Mouse (Mus musculus): ENCODE results near the gene Lrrc45. TPM values are rescaled to one million over a fixed set of nuclear protein-coding genes. Genes with fewer than 3 reads are reported as not detected.
"Not testable (repeated sequence)": the region's sequence is repeated elsewhere in the genome, so short reads cannot be mapped to it uniquely, and the experiment has no call there.

The Lrrc45 gene
- polyA plus RNA-seq, 1 experiment from 2014 or later, result 44.1 TPM

DNA sequence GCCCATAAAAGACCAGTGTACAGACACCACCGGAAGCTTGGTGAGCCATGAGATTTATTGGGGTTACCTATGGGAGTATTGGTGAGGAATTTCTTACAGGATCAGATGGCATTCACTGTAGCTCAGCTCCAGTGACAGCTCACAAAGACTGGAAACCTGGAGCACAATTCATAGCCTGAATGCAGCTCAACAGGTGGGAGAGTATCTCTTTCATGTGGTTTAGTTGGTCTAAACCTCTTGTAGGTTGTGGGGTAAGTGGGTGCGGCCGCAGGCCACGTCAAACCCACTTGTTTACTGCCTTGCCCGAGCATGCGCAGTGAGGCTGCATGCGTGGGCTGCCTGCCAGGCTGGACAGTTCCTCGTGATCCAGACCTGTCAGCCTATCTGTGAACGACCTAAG lies 46.5 kb downstream of the Lrrc45 start:
- H3K27ac ChIP-seq (ENCODE audit: low read depth), result no peak overlapping the region
- TF ChIP-seq CTCF (IDR thresholded peaks at IDR 0.05; ENCODE audit: low read depth), result no peak
- ATAC-seq (ENCODE audit: insufficient read depth), result no peak
- 79% methylated on average over 9 of the region's 9 CpGs for WGBS
- no peaks in the 10 kb centered on the region for H3K4me1 ChIP-seq (ENCODE audit: insufficient read depth)
- no peak overlapping the region for H3K4me2 ChIP-seq
- peaks cover 7% of the 10 kb centered on the region for H3K9me3 ChIP-seq (ENCODE audit: low read depth, low read length)
- no peak for DNase-seq
- peaks cover 8% of the 10 kb centered on the region; the same call in 1 of the 2 replicates for H3K27me3 ChIP-seq (ENCODE audit: insufficient read depth, low read length)
- no peak overlapping the region for H3K9ac ChIP-seq
- no peaks in the 10 kb centered on the region for H3K36me3 ChIP-seq (ENCODE audit: insufficient read depth)
- no peak overlapping the region for H3K4me3 ChIP-seq (ENCODE audit: low read depth, low read length)

GRCm38 (mm10) chr11:120761811-120762671 lies 48.3 kb downstream of the Lrrc45 start:
- DNase-seq (no peak), ATAC-seq (ENCODE audit: insufficient read depth) (no peak)
- no peak for TF ChIP-seq CTCF (IDR thresholded peaks at IDR 0.05; ENCODE audit: low read depth)
- WGBS, result 61% methylated on average over 14 of the region's 14 CpGs
- H3K36me3 ChIP-seq (ENCODE audit: insufficient read depth), result no peaks in the 10 kb centered on the region
- no peak overlapping the region for H3K9ac ChIP-seq
- H3K9me3 ChIP-seq (ENCODE audit: low read depth, low read length), result peaks cover 7% of the 10 kb centered on the region; the same call in 1 of the 2 replicates
- H3K27me3 ChIP-seq (ENCODE audit: insufficient read depth, low read length), result peaks cover 8% of the 10 kb centered on the region; the same call in 1 of the 2 replicates
- no peak overlapping the region for H3K27ac ChIP-seq (ENCODE audit: low read depth)
- peak overlapping the region; percentile 39; the same call in 1 of the 2 replicates for H3K4me2 ChIP-seq
- H3K4me3 ChIP-seq (ENCODE audit: low read depth, low read length), result no peak overlapping the region
- H3K4me1 ChIP-seq (ENCODE audit: insufficient read depth), result no peaks in the 10 kb centered on the region

DNA sequence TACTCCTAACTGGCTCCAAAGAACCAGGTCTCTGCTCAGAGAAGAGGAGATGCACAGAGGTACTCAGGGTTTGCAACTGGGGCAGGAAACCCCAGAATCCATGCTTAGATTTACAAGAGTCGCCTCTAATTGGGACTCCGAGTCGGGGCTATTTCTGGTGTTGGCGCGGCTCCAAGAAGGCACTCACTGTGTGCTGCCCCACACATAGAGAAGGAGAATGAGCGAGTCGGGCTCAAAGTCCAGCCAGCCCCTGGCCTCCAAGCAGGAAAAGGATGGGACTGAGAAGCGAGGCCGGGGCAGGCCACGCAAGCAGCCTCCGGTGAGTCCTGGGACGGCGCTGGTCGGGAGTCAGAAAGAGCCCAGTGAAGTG lies 48.9 kb downstream of the Lrrc45 start, which contains the start of gene Hmga1b:
Gene Hmga1b (plus strand): TSS at position 123 of the 370 bp plus-strand sequence.
- H3K4me2 ChIP-seq, result peak within 1 kb of the TSS; percentile 39
- not testable (repeated sequence) for H3K36me3 ChIP-seq (ENCODE audit: insufficient read depth); H3K9ac ChIP-seq; H3K4me1 ChIP-seq (ENCODE audit: insufficient read depth); H3K27ac ChIP-seq (ENCODE audit: low read depth); H3K27me3 ChIP-seq (ENCODE audit: insufficient read depth, low read length); H3K9me3 ChIP-seq (ENCODE audit: low read depth, low read length); H3K4me3 ChIP-seq (ENCODE audit: low read depth, low read length)
- DNase-seq (peak; percentile 34), ATAC-seq (ENCODE audit: insufficient read depth) (peak; percentile 9; the same call in 1 of the 2 replicates)
- 13% methylated on average over 11 of the region's 14 CpGs for WGBS

DNA sequence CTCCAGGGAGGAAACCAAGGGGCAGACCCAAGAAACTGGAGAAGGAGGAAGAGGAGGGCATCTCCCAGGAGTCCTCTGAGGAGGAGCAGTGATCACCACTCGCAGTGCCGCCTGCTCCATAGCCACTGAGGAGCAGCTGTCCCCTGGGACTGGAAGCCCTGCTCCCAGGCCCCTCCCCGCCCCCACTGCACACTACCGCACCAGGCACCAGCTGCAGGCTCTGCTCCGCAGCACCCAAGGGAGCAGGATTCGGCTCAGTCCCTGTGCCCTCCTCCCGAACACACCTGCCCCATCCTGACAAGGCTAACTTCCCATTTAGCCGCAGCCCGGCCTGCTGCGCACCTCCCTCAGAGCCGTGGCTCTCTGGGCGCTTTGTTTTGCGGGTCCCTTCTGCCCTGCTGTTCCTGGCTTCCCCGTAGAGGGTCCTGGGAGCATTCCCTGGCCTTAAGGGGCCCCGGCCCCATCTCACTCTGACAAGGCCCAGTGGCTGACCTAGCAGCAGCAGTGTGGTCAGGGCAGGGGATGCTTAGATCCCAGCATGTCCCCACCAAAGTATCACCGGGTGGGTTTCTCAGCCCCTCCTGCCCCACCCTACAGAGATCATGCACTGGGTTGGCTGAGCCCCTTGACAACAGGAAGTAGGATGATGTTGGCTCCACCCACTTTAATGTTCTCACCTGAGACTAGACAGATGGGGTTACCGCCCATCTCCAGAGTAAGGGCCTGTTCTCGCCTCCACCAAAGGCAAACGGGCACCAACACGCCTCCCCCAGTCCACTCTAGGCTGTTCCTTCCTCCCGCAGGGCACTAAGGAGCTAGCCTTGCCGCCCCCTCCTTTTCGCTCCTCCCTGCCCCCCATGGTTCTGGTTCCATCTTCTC lies 49.6 kb downstream of the Lrrc45 start:
- peak overlapping the region; percentile 39 for H3K4me2 ChIP-seq
- DNase-seq; H3K27ac ChIP-seq (ENCODE audit: low read depth); H3K4me3 ChIP-seq (ENCODE audit: low read depth, low read length); H3K4me1 ChIP-seq (ENCODE audit: insufficient read depth); H3K9ac ChIP-seq; H3K36me3 ChIP-seq (ENCODE audit: insufficient read depth); H3K27me3 ChIP-seq (ENCODE audit: insufficient read depth, low read length); H3K9me3 ChIP-seq (ENCODE audit: low read depth, low read length): not testable (repeated sequence)
- 10% methylated on average over 6 of the region's 23 CpGs for WGBS
- ATAC-seq (ENCODE audit: insufficient read depth), result peak; percentile 35; the same call in 1 of the 2 replicates

DNA sequence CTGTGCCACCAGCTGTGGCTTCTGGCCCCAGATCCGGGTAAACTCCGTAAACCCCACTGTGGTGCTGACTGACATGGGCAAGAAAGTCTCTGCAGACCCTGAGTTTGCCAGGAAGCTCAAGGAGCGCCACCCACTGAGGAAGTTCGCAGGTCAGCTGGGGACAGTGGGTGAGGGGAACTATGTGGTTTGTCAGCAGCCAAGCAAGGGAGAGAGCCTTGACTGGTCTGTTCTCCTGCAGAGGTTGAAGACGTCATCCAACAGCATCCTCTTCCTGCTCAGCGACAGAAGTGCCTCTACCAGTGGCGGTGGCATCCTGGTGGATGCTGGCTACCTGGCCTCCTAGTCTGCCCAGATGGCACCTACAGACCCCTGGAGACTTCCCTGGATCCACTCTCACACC lies 53.3 kb downstream of the Lrrc45 start:
- not testable (repeated sequence) for H3K4me2 ChIP-seq; H3K27me3 ChIP-seq (ENCODE audit: insufficient read depth, low read length); H3K9me3 ChIP-seq (ENCODE audit: low read depth, low read length); H3K4me3 ChIP-seq (ENCODE audit: low read depth, low read length); H3K9ac ChIP-seq; H3K36me3 ChIP-seq (ENCODE audit: insufficient read depth); H3K27ac ChIP-seq (ENCODE audit: low read depth); H3K4me1 ChIP-seq (ENCODE audit: insufficient read depth); DNase-seq
- ATAC-seq (ENCODE audit: insufficient read depth), result peak; percentile 31; the same call in 1 of the 2 replicates
- 74% methylated on average over 3 of the region's 7 CpGs for WGBS

GRCm38 (mm10) chr11:120768206-120768605 lies 54.5 kb downstream of the Lrrc45 start:
- Histone ChIP-seq H3K4me2 (no peak overlapping the region), H3K27me3 (ENCODE audit: insufficient read depth, low read length) (no peaks in the 10 kb centered on the region), H3K9me3 (ENCODE audit: low read depth, low read length) (no peaks in the 10 kb centered on the region), H3K36me3 (ENCODE audit: insufficient read depth) (no peaks in the 10 kb centered on the region), H3K27ac (ENCODE audit: low read depth) (no peak overlapping the region), H3K4me3 (ENCODE audit: low read depth, low read length) (no peak overlapping the region), H3K9ac (no peak overlapping the region), H3K4me1 (ENCODE audit: insufficient read depth) (no peaks in the 10 kb centered on the region)
- no peak for TF ChIP-seq CTCF (IDR thresholded peaks at IDR 0.05; ENCODE audit: low read depth)
- no peak for ATAC-seq (ENCODE audit: insufficient read depth)
- WGBS, result 68% methylated on average over 1 of the region's 1 CpGs
- DNase-seq, result no peak

Other genes starting within 250 kb of the Lrrc45 start
- 42.9 and 44.4 TPM in 2 replicates for gene Arl16, start 246.3 kb upstream of the Lrrc45 start, polyA plus RNA-seq (2014; fragmentation: Nextera tagmentation; extraction: Ambion mirVana)
- 150 and 162 TPM in 2 replicates for gene Mrpl12, start 229.3 kb upstream of the Lrrc45 start, polyA plus RNA-seq (2014; fragmentation: Nextera tagmentation; extraction: Ambion mirVana)
- gene Slc25a10, start 222.1 kb upstream of the Lrrc45 start, polyA plus RNA-seq (2014; fragmentation: Nextera tagmentation; extraction: Ambion mirVana), result 68.9 and 71.3 TPM in 2 replicates
- gene Gcgr, start 183.2 kb upstream of the Lrrc45 start, polyA plus RNA-seq (2014; fragmentation: Nextera tagmentation; extraction: Ambion mirVana), result 0.59 and 1.4 TPM in 2 replicates
- gene Mcrip1, start 164.2 kb upstream of the Lrrc45 start, polyA plus RNA-seq (2014; fragmentation: Nextera tagmentation; extraction: Ambion mirVana), result 226 and 229 TPM in 2 replicates
- not detected in 2 replicates for gene Ppp1r27, start 162.8 kb upstream of the Lrrc45 start, polyA plus RNA-seq (2014; fragmentation: Nextera tagmentation; extraction: Ambion mirVana)
- gene P4hb, start 140.7 kb upstream of the Lrrc45 start, polyA plus RNA-seq (2014; fragmentation: Nextera tagmentation; extraction: Ambion mirVana), result 872 and 897 TPM in 2 replicates
- gene Arhgdia, start 132.3 kb upstream of the Lrrc45 start, polyA plus RNA-seq (2014; fragmentation: Nextera tagmentation; extraction: Ambion mirVana), result 717 and 734 TPM in 2 replicates
- 617 and 627 TPM in 2 replicates for gene Alyref, start 115.6 kb upstream of the Lrrc45 start, polyA plus RNA-seq (2014; fragmentation: Nextera tagmentation; extraction: Ambion mirVana)
- 229 and 237 TPM in 2 replicates for gene Anapc11, start 115.5 kb upstream of the Lrrc45 start, polyA plus RNA-seq (2014; fragmentation: Nextera tagmentation; extraction: Ambion mirVana)
- gene Npb, start 105.4 kb upstream of the Lrrc45 start, polyA plus RNA-seq (2014; fragmentation: Nextera tagmentation; extraction: Ambion mirVana), result 0.89 and 1.3 TPM in 2 replicates
- 95.3 and 99.5 TPM in 2 replicates for gene Pcyt2, start 96.0 kb upstream of the Lrrc45 start, polyA plus RNA-seq (2014; fragmentation: Nextera tagmentation; extraction: Ambion mirVana)
- gene Sirt7, start 88.7 kb upstream of the Lrrc45 start, polyA plus RNA-seq (2014; fragmentation: Nextera tagmentation; extraction: Ambion mirVana), result 26.1 and 33.1 TPM in 2 replicates
- 25.3 and 28.6 TPM in 2 replicates for gene Mafg, start 80.3 kb upstream of the Lrrc45 start, polyA plus RNA-seq (2014; fragmentation: Nextera tagmentation; extraction: Ambion mirVana)
- 29.0 and 29.8 TPM in 2 replicates for gene Pycr1, start 70.2 kb upstream of the Lrrc45 start, polyA plus RNA-seq (2014; fragmentation: Nextera tagmentation; extraction: Ambion mirVana)
- 1.1 TPM in 1 of 2 replicates, not detected in the other for gene Myadml2, start 65.8 kb upstream of the Lrrc45 start, polyA plus RNA-seq (2014; fragmentation: Nextera tagmentation; extraction: Ambion mirVana)
- 3.9 and 5.3 TPM in 2 replicates for gene Notum, start 52.8 kb upstream of the Lrrc45 start, polyA plus RNA-seq (2014; fragmentation: Nextera tagmentation; extraction: Ambion mirVana)
- 124 and 130 TPM in 2 replicates for gene Aspscr1, start 41.0 kb upstream of the Lrrc45 start, polyA plus RNA-seq (2014; fragmentation: Nextera tagmentation; extraction: Ambion mirVana)
- gene Cenpx, start 187 bp upstream of the Lrrc45 start, polyA plus RNA-seq (2014; fragmentation: Nextera tagmentation; extraction: Ambion mirVana), result 168 and 173 TPM in 2 replicates
- gene Rac3, start 7.5 kb downstream of the Lrrc45 start, polyA plus RNA-seq (2014; fragmentation: Nextera tagmentation; extraction: Ambion mirVana), result 10.3 and 10.7 TPM in 2 replicates
- gene Dcxr, start 13.4 kb downstream of the Lrrc45 start, polyA plus RNA-seq (2014; fragmentation: Nextera tagmentation; extraction: Ambion mirVana), result 27.2 and 29.7 TPM in 2 replicates
- 14.7 and 19.6 TPM in 2 replicates for gene Cbr2, start 18.2 kb downstream of the Lrrc45 start, polyA plus RNA-seq (2014; fragmentation: Nextera tagmentation; extraction: Ambion mirVana)
- 5.3 and 7.3 TPM in 2 replicates for gene Hmga1b, start 48.9 kb downstream of the Lrrc45 start, polyA plus RNA-seq (2014; fragmentation: Nextera tagmentation; extraction: Ambion mirVana)
- 33.0 and 34.0 TPM in 2 replicates for gene Rfng, start 70.3 kb downstream of the Lrrc45 start, polyA plus RNA-seq (2014; fragmentation: Nextera tagmentation; extraction: Ambion mirVana)
- gene Gps1, start 70.3 kb downstream of the Lrrc45 start, polyA plus RNA-seq (2014; fragmentation: Nextera tagmentation; extraction: Ambion mirVana), result 240 and 257 TPM in 2 replicates
- gene Dus1l, start 82.5 kb downstream of the Lrrc45 start, polyA plus RNA-seq (2014; fragmentation: Nextera tagmentation; extraction: Ambion mirVana), result 77.2 and 87.4 TPM in 2 replicates
- 83.3 and 95.5 TPM in 2 replicates for gene Fasn, start 110.6 kb downstream of the Lrrc45 start, polyA plus RNA-seq (2014; fragmentation: Nextera tagmentation; extraction: Ambion mirVana)
- gene Ccdc57, start 218.9 kb downstream of the Lrrc45 start, polyA plus RNA-seq (2014; fragmentation: Nextera tagmentation; extraction: Ambion mirVana), result 6.3 and 7.2 TPM in 2 replicates
- 37.7 and 39.3 TPM in 2 replicates for gene Slc16a3, start 234.6 kb downstream of the Lrrc45 start, polyA plus RNA-seq (2014; fragmentation: Nextera tagmentation; extraction: Ambion mirVana)

Data from lung, embryonic 14.5 days (tissue).